Mouse (Mus musculus): ENCODE results near the gene 1700025G04Rik. TPM values are rescaled to one million over a fixed set of nuclear protein-coding genes. Genes with fewer than 3 reads are reported as not detected.

1700025G04Rik gene
- polyA plus RNA-seq, 1 experiment, result 3.5 TPM

- DNase-seq, result no peak
- H3K4me3 ChIP-seq (replicated peaks; ENCODE audit: extremely low read depth, low read depth, low read length), result no peak overlapping the region
- WGBS, result 91% methylated on average over 6 of the region's 6 CpGs
- H3K4me1 ChIP-seq (ENCODE audit: control insufficient read depth, insufficient read depth, low read length), result no peaks in the 10 kb centered on the region; the same call in 1 of the 2 replicates
- TF ChIP-seq POLR2A (IDR thresholded peaks at IDR 0.05; ENCODE audit: borderline replicate concordance, extremely low read depth, low read depth, low read length) (no peak), CTCF (IDR thresholded peaks at IDR 0.05; ENCODE audit: insufficient read depth, low read length) (no peak)
Measured at GRCm38 (mm10) chr1:151994271-151994670, 95.7 kb downstream of the 1700025G04Rik start.

GRCm38 (mm10) chr1:151991505-151991904, 98.4 kb downstream of the 1700025G04Rik start:
- TF ChIP-seq CTCF (IDR thresholded peaks at IDR 0.05; ENCODE audit: insufficient read depth, low read length) (0 out of 2 replicates have a peak, but pooled peaks have one; percentile 5), POLR2A (IDR thresholded peaks at IDR 0.05; ENCODE audit: borderline replicate concordance, extremely low read depth, low read depth, low read length) (no peak)
- 97% methylated on average over 4 of the region's 4 CpGs for WGBS
- no peak for DNase-seq
- H3K4me3 ChIP-seq (replicated peaks; ENCODE audit: extremely low read depth, low read depth, low read length), result no peak overlapping the region
- no peaks in the 10 kb centered on the region; the same call in 1 of the 2 replicates for H3K4me1 ChIP-seq (ENCODE audit: control insufficient read depth, insufficient read depth, low read length)

GRCm38 (mm10) chr1:151990615-151991014, 99.3 kb downstream of the 1700025G04Rik start:
- TF ChIP-seq POLR2A (IDR thresholded peaks at IDR 0.05; ENCODE audit: borderline replicate concordance, extremely low read depth, low read depth, low read length) (no peak), CTCF (IDR thresholded peaks at IDR 0.05; ENCODE audit: insufficient read depth, low read length) (no peak)
- Histone ChIP-seq H3K4me1 (ENCODE audit: control insufficient read depth, insufficient read depth, low read length) (no peaks in the 10 kb centered on the region; the same call in 1 of the 2 replicates), H3K4me3 (replicated peaks; ENCODE audit: extremely low read depth, low read depth, low read length) (no peak overlapping the region)
- WGBS, result 32% methylated on average over 4 of the region's 4 CpGs
- DNase-seq, result no peak

GRCm38 (mm10) chr1:151988713-151989112, 101.2 kb downstream of the 1700025G04Rik start:
- 93% methylated on average over 7 of the region's 7 CpGs for WGBS
- TF ChIP-seq CTCF (IDR thresholded peaks at IDR 0.05; ENCODE audit: insufficient read depth, low read length) (no peak), POLR2A (IDR thresholded peaks at IDR 0.05; ENCODE audit: borderline replicate concordance, extremely low read depth, low read depth, low read length) (no peak)
- DNase-seq, result no peak

GRCm38 (mm10) chr1:151988066-151988465, 101.9 kb downstream of the 1700025G04Rik start:
- Histone ChIP-seq H3K4me3 (replicated peaks; ENCODE audit: extremely low read depth, low read depth, low read length) (no peak overlapping the region), H3K4me1 (ENCODE audit: control insufficient read depth, insufficient read depth, low read length) (no peaks in the 10 kb centered on the region; the same call in 1 of the 2 replicates)
- no peak for TF ChIP-seq POLR2A (IDR thresholded peaks at IDR 0.05; ENCODE audit: borderline replicate concordance, extremely low read depth, low read depth, low read length)
- no peak for TF ChIP-seq CTCF (IDR thresholded peaks at IDR 0.05; ENCODE audit: insufficient read depth, low read length)
- DNase-seq, result no peak
- 89% methylated on average over 8 of the region's 8 CpGs for WGBS

More at GRCm38 (mm10) chr1:151988713-151989112, 101.2 kb downstream of the 1700025G04Rik start:
- H3K4me3 ChIP-seq (replicated peaks; ENCODE audit: extremely low read depth, low read depth, low read length), result no peak overlapping the region
- no peaks in the 10 kb centered on the region; the same call in 1 of the 2 replicates for H3K4me1 ChIP-seq (ENCODE audit: control insufficient read depth, insufficient read depth, low read length)

GRCm38 (mm10) chr1:151986024-151986778, 103.7 kb downstream of the 1700025G04Rik start:
- H3K4me1 ChIP-seq (ENCODE audit: control insufficient read depth, insufficient read depth, low read length), result no peaks in the 10 kb centered on the region; the same call in 1 of the 2 replicates
- 61% methylated on average over 11 of the region's 11 CpGs for WGBS
- DNase-seq, result no peak
- H3K4me3 ChIP-seq (replicated peaks; ENCODE audit: extremely low read depth, low read depth, low read length), result no peak overlapping the region
- TF ChIP-seq CTCF (IDR thresholded peaks at IDR 0.05; ENCODE audit: insufficient read depth, low read length), result no peak

GRCm38 (mm10) chr1:151985056-151985455, 104.9 kb downstream of the 1700025G04Rik start:
- Histone ChIP-seq H3K4me3 (replicated peaks; ENCODE audit: extremely low read depth, low read depth, low read length) (no peak overlapping the region), H3K4me1 (ENCODE audit: control insufficient read depth, insufficient read depth, low read length) (peaks cover 2% of the 10 kb centered on the region; the same call in 1 of the 2 replicates)
- no peak for DNase-seq
- TF ChIP-seq CTCF (IDR thresholded peaks at IDR 0.05; ENCODE audit: insufficient read depth, low read length), result no peak
- TF ChIP-seq POLR2A (IDR thresholded peaks at IDR 0.05; ENCODE audit: borderline replicate concordance, extremely low read depth, low read depth, low read length), result no peak
- WGBS, result 97% methylated on average over 1 of the region's 1 CpGs

- DNase-seq, result no peak
- 78% methylated on average over 4 of the region's 4 CpGs for WGBS
- peaks cover 2% of the 10 kb centered on the region; the same call in 1 of the 2 replicates for H3K4me1 ChIP-seq (ENCODE audit: control insufficient read depth, insufficient read depth, low read length)
- no peak overlapping the region for H3K4me3 ChIP-seq (replicated peaks; ENCODE audit: extremely low read depth, low read depth, low read length)
- TF ChIP-seq POLR2A (IDR thresholded peaks at IDR 0.05; ENCODE audit: borderline replicate concordance, extremely low read depth, low read depth, low read length) (no peak), CTCF (IDR thresholded peaks at IDR 0.05; ENCODE audit: insufficient read depth, low read length) (no peak)
Measured at GRCm38 (mm10) chr1:151983991-151984390, 105.9 kb downstream of the 1700025G04Rik start.

GRCm38 (mm10) chr1:151980498-151980897, 109.4 kb downstream of the 1700025G04Rik start:
- WGBS, result 60% methylated on average over 7 of the region's 7 CpGs
- DNase-seq, result no peak
- Histone ChIP-seq H3K4me1 (ENCODE audit: control insufficient read depth, insufficient read depth, low read length) (peaks cover 2% of the 10 kb centered on the region), H3K4me3 (replicated peaks; ENCODE audit: extremely low read depth, low read depth, low read length) (no peak overlapping the region)
- no peak for TF ChIP-seq CTCF (IDR thresholded peaks at IDR 0.05; ENCODE audit: insufficient read depth, low read length)
- no peak for TF ChIP-seq POLR2A (IDR thresholded peaks at IDR 0.05; ENCODE audit: borderline replicate concordance, extremely low read depth, low read depth, low read length)
